In genomic region chr6:135400306-135400705, GRCm38 (mm10) we compare ENCODE assay signal across 9 mouse cellular contexts. TPM values are rescaled to one million over a fixed set of nuclear protein-coding genes. Genes with fewer than 3 reads are reported as not detected.
DNase-seq lines count a peak whose midpoint lies in the region; ATAC-seq and TF ChIP-seq lines count a peak whose summit lies in the region.
"Had no signal": no experiment of that assay in that cellular context is flagged by ENCODE, and none has a peak within 500 bp of the region (broad histone marks: within the 10 kb centered on the region; RNA-seq: fewer than 3 reads in every experiment).

No protein-coding gene starts in this region.

- TF ChIP-seq CTCF in thymus, adult 2 months (IDR thresholded peaks at IDR 0.05; ENCODE audit: borderline replicate concordance, control insufficient read depth, extremely low read depth, insufficient read depth, low read length, poor library complexity) = no peak

- H3K9ac ChIP-seq in kidney, embryonic 16.5 days (replicated peaks; ENCODE audit: low read length) = no peak overlapping the region
- H3K9ac ChIP-seq: liver, embryonic 15.5 days had no signal

- H3K36me3 ChIP-seq in kidney, embryonic 16.5 days (ENCODE audit: insufficient read depth, low read length) = no peaks in the 10 kb centered on the region
- H3K36me3 ChIP-seq in thymus, adult 2 months (ENCODE audit: control insufficient read depth, insufficient read depth, low read length) = no peaks in the 10 kb centered on the region
- H3K36me3 ChIP-seq: liver, embryonic 15.5 days had no signal

- H3K9me3 ChIP-seq in kidney, embryonic 16.5 days (ENCODE audit: low read length) = no peaks in the 10 kb centered on the region
- H3K9me3 ChIP-seq: liver, embryonic 15.5 days had no signal

- H3K27ac ChIP-seq in kidney, embryonic 16.5 days (ENCODE audit: low read length) = no peak overlapping the region
- H3K27ac ChIP-seq in thymus, adult 2 months (ENCODE audit: control insufficient read depth, insufficient read depth, low read length) = no peak overlapping the region
- H3K27ac ChIP-seq: liver, embryonic 15.5 days had no signal

- no peak for TF ChIP-seq POLR2A in thymus, adult 2 months (IDR thresholded peaks at IDR 0.05; ENCODE audit: control insufficient read depth, extremely low read depth, insufficient read depth, low read length, poor library complexity)

- DNase-seq in kidney, adult 11 months = peak; percentile 35
- peak; percentile 74 for DNase-seq in ZHBTc4 (ENCODE audit: low read depth, low spot score)
- DNase-seq in embryo, embryonic 10.5 days (ENCODE audit: low spot score) = peak; percentile 89
- DNase-seq in heart, postnatal 4 days = peak; percentile 81
- peak; percentile 21 for DNase-seq in left cerebral cortex, adult 11 months (ENCODE audit: low spot score)
- peak; percentile 72 for DNase-seq in thymus, adult 2 months

- 42% methylated on average over 3 of the region's 3 CpGs for WGBS in kidney, embryonic 16.5 days
- 32% methylated on average over 3 of the region's 3 CpGs for WGBS in thymus, adult 2 months

- H3K4me2 ChIP-seq in kidney, embryonic 16.5 days (replicated peaks; ENCODE audit: low read depth, low read length) = no peak overlapping the region
- H3K4me2 ChIP-seq: liver, embryonic 15.5 days had no signal

- H3K4me3 ChIP-seq in kidney, embryonic 16.5 days (ENCODE audit: low read length) = no peak overlapping the region
- H3K4me3 ChIP-seq in thymus, adult 2 months (ENCODE audit: control insufficient read depth, insufficient read depth, low read length) = no peak overlapping the region
- H3K4me3 ChIP-seq: liver, embryonic 15.5 days had no signal

- H3K4me1 ChIP-seq in kidney, embryonic 16.5 days (ENCODE audit: insufficient read depth, low read length) = no peaks in the 10 kb centered on the region
- H3K4me1 ChIP-seq in thymus, adult 2 months (replicated peaks; ENCODE audit: control insufficient read depth, insufficient read depth, low read length) = no peaks in the 10 kb centered on the region

- ATAC-seq in kidney, embryonic 16.5 days (ENCODE audit: low FRiP score, low TSS enrichment) = no peak
- ATAC-seq in monocyte, adult 5-6 weeks (replicated peaks; ENCODE audit: insufficient number of reproducible peaks, low FRiP score, low TSS enrichment, poor library complexity, severe bottlenecking) = peak; percentile 50; the same call in 1 of the 2 replicates

- H3K27me3 ChIP-seq in kidney, embryonic 16.5 days (ENCODE audit: insufficient read depth, low read length) = peaks cover 2% of the 10 kb centered on the region; the same call in 1 of the 2 replicates
- H3K27me3 ChIP-seq in thymus, adult 2 months (ENCODE audit: control insufficient read depth, insufficient read depth, low read length) = no peaks in the 10 kb centered on the region
- H3K27me3 ChIP-seq: liver, embryonic 15.5 days had no signal

RNA-seq across cellular contexts. Expression of gene Emp1, which starts 38.0 kb away (rescaled TPM):
- 56.3 and 67.2 TPM in 2 replicates for polyA plus RNA-seq in kidney, embryonic 16.5 days (2015; fragmentation: Nextera tagmentation; extraction: Ambion mirVana)
- total RNA-seq in heart, postnatal 4 days (2021) = 100 to 1,000 TPM; 233 to 234 TPM
- 4.6 to 6.1 TPM (median 5.9 TPM) in 3 replicates for total RNA-seq in monocyte, adult 5-6 weeks (2017)
- polyA plus RNA-seq in thymus, adult 2 months (2012; rRNA removed) = 57.5 and 69.9 TPM in 2 replicates

Comparison
In these comparisons a context has a peak if more than half of its experiments do, and no peak if none do; other contexts are left out.
1. DNase-seq: peak in every context shown above with its lines; median percentile 89 in embryo, embryonic 10.5 days; 81 in heart, postnatal 4 days; 74 in ZHBTc4; 72 in thymus, adult 2 months; 35 in kidney, adult 11 months; 21 in left cerebral cortex, adult 11 months.
2. RNA of gene Emp1, which starts 38.0 kb away (total RNA-seq): 233 to 234 TPM in heart, postnatal 4 days; 4.6 to 6.1 TPM in monocyte, adult 5-6 weeks; every median in the first group is over 10 times any median in the second.